Mouse (Mus musculus) heart, embryonic 15.5 days (tissue): Measurements from ENCODE around the gene Ocln. TPM values are rescaled to one million over a fixed set of nuclear protein-coding genes. Genes with fewer than 3 reads are reported as not detected.

Experiments
- ATAC-seq: fragments of 200-750 bp; cut with Nextera tagmentation; replicated peaks from 2 replicates; pipeline ENCODE4 v1.8.0; 2017; ENCODE audit warnings: low read depth, moderate TSS enrichment; ENCODE audit not compliant: insufficient number of reproducible peaks, insufficient read depth, low FRiP score
- H3K27ac ChIP-seq: fragments of 300-500 bp; sonication (generic); 2 replicates; pipeline ENCODE4 v1.5.1; 2015; ENCODE audit warnings: mild to moderate bottlenecking, inconsistent platforms
- H3K27me3 ChIP-seq: fragments of 300-500 bp; sonication (generic); 2 replicates; pipeline ENCODE4 v1.6.1; 2015; ENCODE audit warnings: inconsistent platforms
- H3K36me3 ChIP-seq: fragments of 300-500 bp; sonication (generic); 2 replicates; pipeline ENCODE4 v1.6.1; 2015; ENCODE audit warnings: mild to moderate bottlenecking, inconsistent platforms
- H3K4me1 ChIP-seq: fragments of 300-500 bp; sonication (generic); replicated peaks from 2 replicates; pipeline ENCODE4 v1.6.1; 2015; ENCODE audit warnings: inconsistent platforms
- H3K4me2 ChIP-seq: fragments of 300-500 bp; sonication (generic); 2 replicates; pipeline ENCODE4 v1.6.1; 2015; ENCODE audit warnings: inconsistent platforms, mild to moderate bottlenecking, moderate library complexity
- H3K4me3 ChIP-seq: fragments of 300-500 bp; sonication (generic); 2 replicates; pipeline ENCODE4 v1.5.1; 2015; ENCODE audit warnings: mild to moderate bottlenecking, inconsistent platforms
- H3K9ac ChIP-seq: fragments of 300-500 bp; sonication (generic); 2 replicates; pipeline ENCODE4 v1.6.1; 2015; ENCODE audit warnings: mild to moderate bottlenecking, inconsistent platforms
- H3K9me3 ChIP-seq: fragments of 300-500 bp; sonication (generic); replicated peaks from 2 replicates; pipeline ENCODE4 v1.6.1; 2016; ENCODE audit warnings: inconsistent platforms
- WGBS: fragments of 180-500 bp; shearing (Covaris S2); methylation state at CpG from one replicate; pipeline ENCODE4 v1.1.7; 2015; ENCODE audit warnings: mixed read lengths; 5-methylcytosine and 5-hydroxymethylcytosine counted together
- polyA plus RNA-seq: library from polyadenylated mRNA; unstranded; fragments of >200 nt; fragmentation: Nextera tagmentation; extraction: Ambion mirVana; gene quantifications from 2 replicates; pipeline ENCODE4 v1.2.1, GENCODE M21; 2015

Ocln gene
- polyA plus RNA-seq, 1 experiment from 2014 or later, result 2.2 TPM

DNA sequence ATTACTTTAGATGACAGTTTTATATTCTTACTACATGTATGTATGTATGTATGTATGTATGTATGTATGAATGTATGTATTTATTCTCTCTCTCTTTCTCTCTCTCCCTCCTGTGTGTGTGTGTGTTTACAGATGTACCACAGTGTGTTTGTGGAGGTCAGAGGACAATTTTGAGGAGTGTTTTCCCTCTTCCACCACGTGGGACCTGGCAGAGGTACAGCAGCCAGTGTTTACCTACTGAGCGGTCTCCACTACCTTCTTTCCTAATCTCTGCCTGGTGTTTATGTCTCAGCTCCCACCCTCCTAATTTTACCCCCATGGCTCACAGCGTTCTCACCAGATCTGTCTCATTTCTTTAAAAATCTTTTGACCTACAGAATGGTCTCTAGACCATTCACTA lies 26.7 kb upstream of the Ocln start:
- Histone ChIP-seq H3K27me3 (no peaks in the 10 kb centered on the region), H3K4me2 (no peak overlapping the region), H3K4me1 (peaks cover 8% of the 10 kb centered on the region; the same call in 1 of the 2 replicates), H3K4me3 (no peak overlapping the region), H3K27ac (no peak overlapping the region), H3K36me3 (no peaks in the 10 kb centered on the region), H3K9me3 (no peaks in the 10 kb centered on the region), H3K9ac (no peak overlapping the region)
- WGBS, result 55% methylated on average over 3 of the region's 3 CpGs
- no peak for ATAC-seq

GRCm38 (mm10) chr13:100575950-100576349 lies 23.4 kb upstream of the Ocln start:
- Histone ChIP-seq H3K4me1 (no peaks in the 10 kb centered on the region), H3K36me3 (no peaks in the 10 kb centered on the region), H3K9ac (no peak overlapping the region), H3K4me3 (no peak overlapping the region), H3K27me3 (no peaks in the 10 kb centered on the region), H3K4me2 (no peak overlapping the region), H3K27ac (no peak overlapping the region), H3K9me3 (no peaks in the 10 kb centered on the region)
- WGBS, result 26% methylated on average over 2 of the region's 2 CpGs
- ATAC-seq, result peak; percentile 67; the same call in 1 of the 2 replicates

DNA sequence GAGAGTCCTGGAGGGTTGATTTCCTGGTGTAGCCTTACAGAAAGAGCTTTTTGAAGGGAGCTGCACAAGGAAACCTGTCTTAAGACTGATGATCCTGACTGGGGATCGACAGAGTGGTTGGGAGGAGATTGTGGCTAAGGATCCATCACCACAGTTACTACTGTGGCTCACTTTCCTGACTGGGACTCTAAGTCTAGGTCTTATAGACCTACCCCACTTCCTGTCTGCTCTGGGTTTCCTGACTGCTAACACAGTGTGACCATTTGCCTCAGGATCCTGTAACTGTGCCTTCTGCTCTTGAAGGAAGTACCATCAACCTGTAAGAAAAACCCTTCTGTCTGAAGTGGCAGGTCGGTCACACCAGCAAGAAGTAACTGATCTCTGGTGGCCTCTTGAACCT lies 18.2 kb upstream of the Ocln start:
- H3K4me1 ChIP-seq, result no peaks in the 10 kb centered on the region
- H3K36me3 ChIP-seq, result no peaks in the 10 kb centered on the region
- H3K27ac ChIP-seq, result no peak overlapping the region
- WGBS, result 54% methylated on average over 2 of the region's 2 CpGs
- ATAC-seq, result no peak
- H3K9ac ChIP-seq, result no peak overlapping the region
- H3K4me3 ChIP-seq, result no peak overlapping the region
- H3K9me3 ChIP-seq, result no peaks in the 10 kb centered on the region
- no peak overlapping the region for H3K4me2 ChIP-seq
- no peaks in the 10 kb centered on the region for H3K27me3 ChIP-seq

GRCm38 (mm10) chr13:100568359-100568758 lies 15.8 kb upstream of the Ocln start:
- no peak overlapping the region for H3K4me3 ChIP-seq
- no peak overlapping the region for H3K4me2 ChIP-seq
- H3K9ac ChIP-seq, result no peak overlapping the region
- ATAC-seq, result no peak
- no peaks in the 10 kb centered on the region for H3K4me1 ChIP-seq
- WGBS, result 94% methylated on average over 1 of the region's 1 CpGs
- no peak overlapping the region for H3K27ac ChIP-seq
- H3K9me3 ChIP-seq, result no peaks in the 10 kb centered on the region
- no peaks in the 10 kb centered on the region for H3K27me3 ChIP-seq
- no peaks in the 10 kb centered on the region for H3K36me3 ChIP-seq

- Histone ChIP-seq H3K4me1 (no peaks in the 10 kb centered on the region), H3K27ac (no peak overlapping the region), H3K4me3 (no peak overlapping the region), H3K4me2 (no peak overlapping the region), H3K36me3 (no peaks in the 10 kb centered on the region), H3K9me3 (no peaks in the 10 kb centered on the region), H3K27me3 (no peaks in the 10 kb centered on the region), H3K9ac (no peak overlapping the region)
- no peak for ATAC-seq
- WGBS, result 69% methylated on average over 9 of the region's 9 CpGs
Measured at GRCm38 (mm10) chr13:100559449-100559848, 6.9 kb upstream of the Ocln start.

DNA sequence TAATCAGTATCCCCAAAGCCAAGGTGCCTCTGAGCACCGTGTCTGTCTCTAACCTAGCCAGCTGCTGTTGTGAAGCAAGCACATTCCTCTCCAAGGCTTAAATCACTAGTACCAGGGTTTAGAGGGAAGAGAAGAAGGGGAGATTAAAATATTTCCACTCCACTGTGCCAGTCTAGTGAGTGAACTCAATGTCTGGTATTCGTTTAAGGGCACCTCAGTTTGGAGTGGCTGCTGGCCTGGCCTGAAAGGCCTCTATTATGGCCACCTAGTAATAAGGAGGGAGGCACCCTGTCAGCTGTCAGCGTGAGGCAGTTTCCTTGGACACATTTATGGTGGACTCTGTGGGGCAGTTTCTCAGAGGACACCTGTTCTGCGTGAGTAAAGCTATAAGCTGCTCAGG lies 4.5 kb upstream of the Ocln start:
- ATAC-seq, result no peak
- Histone ChIP-seq H3K36me3 (no peaks in the 10 kb centered on the region), H3K9me3 (no peaks in the 10 kb centered on the region), H3K9ac (no peak overlapping the region), H3K4me3 (no peak overlapping the region), H3K4me2 (no peak overlapping the region), H3K27ac (no peak overlapping the region), H3K4me1 (peaks cover 8% of the 10 kb centered on the region), H3K27me3 (peaks cover 17% of the 10 kb centered on the region)
- 49% methylated on average over 4 of the region's 4 CpGs for WGBS

DNA sequence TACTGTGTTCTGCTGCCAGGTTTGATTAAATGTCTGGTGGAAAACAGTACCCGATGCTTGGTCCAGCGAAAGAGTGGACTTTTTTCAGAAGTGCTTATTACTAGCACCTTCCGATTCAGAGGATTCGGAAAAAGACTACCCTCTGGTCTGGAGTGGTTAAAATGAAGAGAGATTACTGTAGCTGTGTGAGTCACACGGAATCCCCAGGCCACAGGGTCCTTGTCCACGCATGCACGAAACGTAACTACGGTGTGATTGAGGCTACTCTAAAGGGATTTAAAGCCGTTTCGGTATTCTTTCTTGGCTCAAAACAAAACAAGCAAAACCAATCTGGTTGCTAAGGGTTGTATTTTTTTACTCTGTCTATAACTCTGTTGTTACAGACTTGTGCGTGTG lies 522 bp upstream of the Ocln start:
- H3K4me1 ChIP-seq, result peaks cover 16% of the 10 kb centered on the region
- no peak overlapping the region for H3K27ac ChIP-seq
- WGBS, result 6% methylated on average over 12 of the region's 12 CpGs

DNA sequence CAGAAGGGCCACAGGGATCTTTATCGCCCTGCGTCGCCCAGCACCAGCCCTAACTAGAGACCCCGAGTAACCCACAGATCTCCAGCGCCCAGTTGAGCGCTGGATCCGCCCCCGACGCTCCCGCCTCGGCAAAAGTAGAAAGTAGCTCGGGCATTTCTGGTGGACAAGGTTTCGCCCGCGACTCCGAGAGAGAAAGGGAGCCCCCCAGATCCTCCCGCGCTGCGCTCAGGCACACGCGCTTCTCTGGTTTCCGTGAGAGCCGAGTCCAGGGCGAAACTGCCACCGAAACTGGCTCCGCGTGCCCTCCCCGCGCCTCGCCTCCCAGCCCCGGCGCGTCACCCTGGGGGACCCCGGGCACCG lies 529 bp downstream of the Ocln start:
- no peaks in the 10 kb centered on the region for H3K36me3 ChIP-seq
- peak overlapping the region; percentile 97 for H3K4me2 ChIP-seq
- under 1% methylated on average over 35 of the region's 35 CpGs for WGBS
- H3K4me3 ChIP-seq, result peak overlapping the region; percentile 59
- ATAC-seq, result no peak
- peak overlapping the region; percentile 47 for H3K9ac ChIP-seq
- peaks cover 44% of the 10 kb centered on the region for H3K27me3 ChIP-seq
- no peak overlapping the region for H3K27ac ChIP-seq
- peaks cover 16% of the 10 kb centered on the region for H3K4me1 ChIP-seq
- H3K9me3 ChIP-seq, result no peaks in the 10 kb centered on the region

More for the DNA sequence above, 522 bp upstream of the Ocln start:
- no peaks in the 10 kb centered on the region for H3K36me3 ChIP-seq
- no peaks in the 10 kb centered on the region for H3K9me3 ChIP-seq
- H3K9ac ChIP-seq, result 0 out of 2 replicates have a peak overlapping the region, but pooled peaks have one; percentile 47
- H3K27me3 ChIP-seq, result peaks cover 44% of the 10 kb centered on the region
- peak overlapping the region; percentile 97 for H3K4me2 ChIP-seq
- ATAC-seq, result no peak
- peak overlapping the region; percentile 59 for H3K4me3 ChIP-seq

GRCm38 (mm10) chr13:100551371-100552008 lies 1.0 kb downstream of the Ocln start:
- Histone ChIP-seq H3K36me3 (no peaks in the 10 kb centered on the region), H3K4me1 (peaks cover 16% of the 10 kb centered on the region), H3K4me2 (peak overlapping the region; percentile 97), H3K4me3 (peak overlapping the region; percentile 59), H3K9me3 (no peaks in the 10 kb centered on the region), H3K27ac (no peak overlapping the region), H3K9ac (peak overlapping the region; percentile 47), H3K27me3 (peaks cover 44% of the 10 kb centered on the region)
- ATAC-seq, result no peak
- 1% methylated on average over 41 of the region's 41 CpGs for WGBS

- H3K36me3 ChIP-seq, result no peaks in the 10 kb centered on the region
- H3K27ac ChIP-seq, result no peak overlapping the region
- H3K4me1 ChIP-seq, result peaks cover 11% of the 10 kb centered on the region
- no peak overlapping the region for H3K4me3 ChIP-seq
- H3K4me2 ChIP-seq, result no peak overlapping the region
- H3K9ac ChIP-seq, result no peak overlapping the region
- no peaks in the 10 kb centered on the region for H3K9me3 ChIP-seq
- peaks cover 29% of the 10 kb centered on the region for H3K27me3 ChIP-seq
- 73% methylated on average over 5 of the region's 5 CpGs for WGBS
- no peak for ATAC-seq
Measured at GRCm38 (mm10) chr13:100547269-100547668, 5.2 kb downstream of the Ocln start.

- H3K4me1 ChIP-seq, result no peaks in the 10 kb centered on the region
- H3K4me3 ChIP-seq, result no peak overlapping the region
- H3K27ac ChIP-seq, result no peak overlapping the region
- H3K36me3 ChIP-seq, result no peaks in the 10 kb centered on the region
- peaks cover 12% of the 10 kb centered on the region for H3K27me3 ChIP-seq
- no peaks in the 10 kb centered on the region for H3K9me3 ChIP-seq
- H3K9ac ChIP-seq, result no peak overlapping the region
- ATAC-seq, result no peak
- H3K4me2 ChIP-seq, result no peak overlapping the region
- WGBS, result 52% methylated on average over 3 of the region's 3 CpGs
Measured at GRCm38 (mm10) chr13:100545510-100545909, 7.0 kb downstream of the Ocln start.

DNA sequence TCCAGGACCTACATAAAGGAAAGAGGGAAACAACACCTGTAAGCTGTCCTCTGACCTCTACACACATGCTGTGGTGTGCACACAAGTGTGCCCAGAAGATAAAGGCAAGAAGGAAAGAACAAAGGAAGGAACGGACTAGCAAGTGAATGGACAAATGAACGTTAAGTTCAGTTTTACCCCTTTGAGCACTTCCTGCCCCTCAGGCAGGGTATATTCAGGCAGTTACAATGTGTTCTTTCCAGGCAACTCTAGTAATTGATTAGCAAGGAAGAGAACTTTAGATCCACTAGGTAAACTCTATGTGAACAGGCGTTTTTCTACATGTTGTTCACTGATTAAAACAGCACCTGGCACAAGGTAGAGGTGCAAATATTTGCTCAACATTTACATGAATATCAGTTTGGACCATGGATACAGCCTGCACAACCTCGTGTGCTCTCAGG lies 8.3 kb downstream of the Ocln start:
- Histone ChIP-seq H3K27me3 (no peaks in the 10 kb centered on the region), H3K4me1 (no peaks in the 10 kb centered on the region), H3K9me3 (no peaks in the 10 kb centered on the region), H3K4me2 (no peak overlapping the region), H3K4me3 (no peak overlapping the region), H3K9ac (no peak overlapping the region), H3K27ac (no peak overlapping the region), H3K36me3 (no peaks in the 10 kb centered on the region)
- ATAC-seq, result no peak
- WGBS, result 66% methylated on average over 4 of the region's 4 CpGs
